Mouse (Mus musculus) megakaryocyte, embryonic 14.5 days (primary cell): Measurements from ENCODE around the gene Hist1h2bp.
"Not testable (repeated sequence)": the region's sequence is repeated elsewhere in the genome, so short reads cannot be mapped to it uniquely, and the experiment has no call there.

ENCODE experiments used
- FLI1 ChIP-seq: IDR thresholded peaks from 2 replicates; pipeline ENCODE4 v1.6.1; 2012; ENCODE audit warnings: low read length, inconsistent platforms, mixed read lengths
- GATA1 ChIP-seq: IDR thresholded peaks from 3 replicates; pipeline ENCODE4 v1.6.1; 2012; ENCODE audit warnings: mixed read lengths, low read length, inconsistent platforms, borderline replicate concordance

- not testable (repeated sequence) for TF ChIP-seq FLI1, GATA1
These were observed 4.7 kb upstream of the Hist1h2bp start for GRCm38 (mm10) chr13:21782361-21783254.
